Mouse (Mus musculus) thymus, postnatal 14 days (tissue): ENCODE results near the gene Appl2.

Experiments
- DNase-seq: peaks from one replicate; pipeline ENCODE4 v3.0.0; 2021

The Appl2 gene

DNA sequence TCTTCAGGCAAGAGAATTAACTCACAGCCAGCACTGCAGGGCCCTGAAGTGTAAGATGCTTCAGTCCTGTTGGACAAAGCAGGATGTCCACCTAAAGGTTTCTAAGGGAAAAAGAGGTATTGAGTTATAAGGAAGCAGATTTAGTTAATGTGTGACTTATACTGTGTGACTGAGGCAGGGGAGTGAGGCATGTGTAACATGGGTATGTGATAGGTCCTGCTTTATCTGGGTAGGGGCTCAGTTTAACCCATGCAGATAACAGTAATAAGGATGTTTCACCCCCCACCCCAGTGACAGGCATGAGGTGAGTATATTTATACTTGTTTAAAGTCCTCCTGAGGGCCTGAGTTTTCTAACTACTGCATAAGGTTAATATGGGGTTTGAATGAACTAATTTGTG lies 85.5 kb downstream of the Appl2 start:
- DNase-seq: no peak
